Mouse (Mus musculus): Measurements from ENCODE around the gene Nxph3.

The Nxph3 gene

DNA sequence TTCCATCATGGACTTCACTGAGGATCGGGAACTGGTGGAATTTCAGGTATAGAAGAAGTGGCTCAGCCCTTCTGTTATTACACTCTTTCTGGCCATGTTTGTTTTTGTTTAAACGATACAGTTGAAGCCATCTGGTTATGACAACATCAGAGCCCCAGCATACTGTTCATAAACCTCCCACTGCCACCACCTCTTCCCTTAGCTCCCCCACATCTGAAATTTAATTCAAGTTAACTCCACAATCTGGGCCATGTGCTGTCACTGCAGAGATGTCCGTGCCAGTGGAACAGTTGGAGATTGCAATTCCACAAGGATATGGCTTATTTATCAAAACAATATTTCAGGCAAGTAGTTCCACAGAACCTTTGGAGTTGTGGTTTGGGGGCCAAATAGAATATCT is 20.0 kb downstream of the Nxph3 start:
- intact Hi-C loops (cut with DNase I): no loop called here

DNA sequence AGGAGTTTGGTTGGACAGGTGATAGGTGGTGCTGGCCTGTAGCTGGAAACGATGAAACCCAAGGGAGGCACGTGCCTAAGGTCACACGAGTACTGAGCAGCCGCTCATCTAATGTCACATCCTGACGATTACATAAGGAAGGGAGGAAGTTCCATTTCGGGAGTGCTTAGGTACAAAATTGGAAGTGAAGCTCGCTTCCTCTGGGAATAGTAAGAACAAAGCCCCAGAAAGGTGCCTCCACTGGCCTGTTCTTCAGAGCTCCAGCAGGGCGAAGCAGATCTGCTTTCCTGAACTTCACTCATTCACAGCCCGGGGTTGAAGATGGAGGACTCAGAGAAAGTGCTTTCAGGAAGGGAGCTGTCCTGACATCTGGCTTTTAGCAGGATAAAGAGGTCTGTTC is 20.4 kb downstream of the Nxph3 start:
- intact Hi-C loops (cut with DNase I): no loop called here

DNA sequence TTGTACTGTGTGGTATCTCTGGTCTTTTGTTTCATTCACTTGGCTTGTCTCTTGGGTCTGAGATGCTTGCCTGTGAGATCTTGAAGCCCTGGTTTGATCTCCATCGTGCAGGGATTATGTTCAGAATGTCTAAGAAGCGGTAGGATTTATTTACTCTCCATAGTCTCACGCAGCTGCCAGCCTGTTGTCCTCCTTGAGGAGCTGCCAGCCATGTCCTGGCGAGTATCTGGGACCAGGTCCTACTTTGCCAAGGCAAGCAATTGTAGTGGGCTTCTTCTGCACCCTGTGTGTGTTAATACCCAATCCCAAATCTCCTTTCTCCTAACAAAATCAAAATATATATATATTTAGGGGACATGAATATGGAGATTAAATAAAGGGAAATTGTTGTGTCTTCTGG is 21.4 kb downstream of the Nxph3 start:
- intact Hi-C loops (cut with DNase I): no loop called here

DNA sequence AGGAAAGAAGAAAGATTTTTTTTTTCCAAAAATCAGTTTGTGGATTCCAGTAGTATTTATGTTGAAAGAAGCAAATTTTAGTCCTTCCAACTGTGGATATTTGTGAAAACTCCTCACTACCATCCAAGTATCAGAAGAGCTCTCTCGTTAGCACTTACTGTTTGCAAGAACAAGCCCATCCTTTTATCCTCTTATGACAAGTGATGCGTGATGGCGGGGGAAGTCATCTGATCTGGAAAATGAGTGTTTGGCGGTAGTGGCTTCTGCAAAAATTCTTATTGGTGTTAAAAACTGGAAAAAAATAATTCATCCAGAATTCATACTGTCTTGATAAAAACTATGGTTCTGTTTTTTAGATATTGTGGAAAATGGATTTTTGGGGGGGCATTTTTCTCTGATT is 22.1 kb downstream of the Nxph3 start:
- intact Hi-C loops (cut with DNase I): no loop called here

DNA sequence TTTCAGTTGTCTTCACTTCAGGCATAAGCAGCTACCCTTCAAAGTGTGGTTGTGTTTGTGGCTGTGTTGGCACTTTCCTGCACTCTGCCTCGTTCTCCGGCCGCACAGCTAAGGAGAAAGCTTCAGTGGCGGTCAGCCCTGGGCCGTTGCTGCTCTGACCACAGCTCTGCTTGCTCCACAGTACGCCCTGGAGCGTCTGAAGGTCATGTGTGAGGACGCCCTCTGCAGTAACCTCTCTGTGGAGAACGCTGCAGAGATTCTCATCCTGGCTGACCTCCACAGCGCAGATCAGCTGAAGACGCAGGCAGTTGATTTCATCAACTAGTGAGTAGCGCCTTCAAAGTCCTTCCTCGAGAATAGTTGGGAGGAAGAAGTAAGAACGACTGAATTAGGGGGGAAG is 24.3 kb downstream of the Nxph3 start:
- intact Hi-C loops (cut with DNase I): no loop called here

DNA sequence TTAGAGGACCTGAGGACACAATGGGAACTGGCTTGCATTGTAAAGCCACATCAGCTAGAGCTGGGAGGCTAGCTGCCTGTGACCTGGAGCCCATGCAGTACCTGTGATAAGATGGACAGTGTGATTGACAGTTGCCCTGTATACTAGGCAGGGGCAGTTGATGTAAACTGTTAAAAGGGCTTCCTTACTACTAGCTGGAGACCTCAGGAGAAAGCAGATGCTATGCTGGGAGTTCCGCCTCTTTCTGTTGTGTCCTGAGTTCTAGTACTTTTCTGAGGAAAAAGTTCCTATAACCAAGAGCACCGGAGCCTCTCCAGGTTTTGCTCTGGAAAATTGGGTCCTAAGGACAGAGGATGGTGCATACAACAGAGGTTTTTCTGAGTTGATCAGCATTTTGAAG is 27.1 kb downstream of the Nxph3 start:
- intact Hi-C loops (cut with DNase I): no loop called here

DNA sequence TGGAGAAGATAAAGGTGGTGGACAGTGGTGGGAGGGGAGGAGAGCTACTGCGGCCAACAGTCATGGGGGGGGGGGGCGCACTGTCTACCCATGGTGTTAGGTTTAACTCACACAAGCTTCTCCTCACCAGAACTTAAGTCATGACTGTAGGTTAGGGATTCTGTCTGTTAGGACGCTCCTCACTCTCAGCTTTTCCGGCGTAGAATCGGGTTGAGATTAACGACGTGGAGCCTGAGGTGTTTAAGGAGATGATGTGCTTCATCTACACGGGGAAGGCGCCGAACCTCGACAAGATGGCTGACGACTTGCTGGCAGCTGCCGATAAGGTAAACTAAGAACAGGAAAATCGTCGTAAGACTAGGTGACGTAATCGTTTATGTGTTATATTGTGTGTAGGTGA is 28.7 kb downstream of the Nxph3 start:
- intact Hi-C loops (cut with DNase I): no loop called here

DNA sequence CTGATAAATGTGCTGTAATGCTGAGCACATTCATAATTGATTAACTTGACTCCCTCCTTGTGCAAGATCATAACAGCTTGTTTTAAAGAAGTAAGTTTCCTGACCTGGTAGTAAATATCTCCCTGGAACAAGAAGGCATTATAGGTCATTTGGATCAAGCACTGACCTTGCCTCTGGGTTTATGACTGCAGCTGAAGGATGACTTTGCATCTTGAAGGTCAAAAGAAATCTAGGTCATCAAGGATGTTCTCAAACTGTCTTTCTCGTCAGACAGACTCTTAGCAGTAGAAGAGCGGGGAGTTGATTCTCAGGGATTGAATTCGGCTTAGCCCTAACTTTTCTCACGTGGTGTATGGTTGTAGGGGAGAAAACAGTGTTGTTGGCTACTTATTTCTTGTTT is 33.7 kb downstream of the Nxph3 start:
- intact Hi-C loops (cut with DNase I): no loop called here

DNA sequence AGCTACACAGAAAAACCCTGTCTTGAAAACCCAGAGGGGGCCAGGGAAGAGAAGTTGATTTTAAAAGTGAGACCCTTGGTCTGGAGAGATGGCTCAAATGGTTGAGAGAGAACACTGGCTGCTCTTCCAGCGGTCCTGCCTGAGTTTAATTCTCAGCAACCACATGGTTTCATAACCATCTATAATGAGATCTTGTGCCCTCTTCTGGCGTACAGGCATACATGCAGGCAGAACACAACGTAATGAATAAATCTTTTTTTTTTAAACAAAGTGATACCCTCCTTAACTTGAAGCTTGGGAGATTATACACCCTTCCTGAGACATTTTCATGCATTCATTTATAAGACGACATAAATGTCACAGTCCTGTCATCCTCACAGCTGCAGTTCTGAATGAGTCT is 34.9 kb downstream of the Nxph3 start:
- intact Hi-C loops (cut with DNase I): no loop called here

DNA sequence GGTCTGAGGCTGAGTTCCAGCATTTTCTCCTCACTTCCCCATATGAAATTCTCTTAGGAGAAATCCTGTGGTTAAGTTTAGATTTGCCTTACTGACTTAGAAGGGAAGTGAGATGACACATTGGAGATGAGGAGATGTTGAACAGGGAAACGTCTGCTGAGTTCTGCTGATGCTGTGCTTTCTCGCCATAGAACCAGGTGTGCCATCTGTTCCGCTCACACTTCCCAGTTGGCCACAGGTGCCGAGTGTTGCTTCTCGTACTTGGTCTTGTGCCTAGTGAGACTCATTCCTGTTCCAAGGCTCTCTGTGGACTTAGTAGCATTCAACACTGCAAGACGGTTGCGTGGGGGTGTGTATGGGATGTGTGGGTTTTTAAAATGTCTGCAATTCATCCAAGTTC is 38.0 kb downstream of the Nxph3 start:
- intact Hi-C loops (cut with DNase I): no loop called here

DNA sequence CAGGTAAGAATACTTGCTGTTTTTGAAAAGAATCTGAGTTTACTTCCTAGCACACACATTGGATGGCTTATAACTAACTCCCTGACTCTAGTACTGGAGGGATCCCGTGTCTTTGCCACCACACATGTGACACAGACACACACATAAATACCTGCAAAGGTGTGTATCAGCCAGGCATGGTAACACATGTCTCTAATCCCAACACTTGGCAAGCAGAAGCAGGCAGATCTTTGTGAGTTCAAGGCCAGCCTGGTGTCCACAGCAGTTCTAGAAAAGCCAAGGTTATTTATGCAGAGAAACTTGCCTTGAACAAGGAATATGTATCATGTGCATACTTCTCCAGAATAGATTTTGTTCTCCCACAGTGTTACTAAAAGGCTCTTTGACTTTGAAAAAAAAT is 40.9 kb downstream of the Nxph3 start:
- intact Hi-C loops (cut with DNase I): no loop called here

DNA sequence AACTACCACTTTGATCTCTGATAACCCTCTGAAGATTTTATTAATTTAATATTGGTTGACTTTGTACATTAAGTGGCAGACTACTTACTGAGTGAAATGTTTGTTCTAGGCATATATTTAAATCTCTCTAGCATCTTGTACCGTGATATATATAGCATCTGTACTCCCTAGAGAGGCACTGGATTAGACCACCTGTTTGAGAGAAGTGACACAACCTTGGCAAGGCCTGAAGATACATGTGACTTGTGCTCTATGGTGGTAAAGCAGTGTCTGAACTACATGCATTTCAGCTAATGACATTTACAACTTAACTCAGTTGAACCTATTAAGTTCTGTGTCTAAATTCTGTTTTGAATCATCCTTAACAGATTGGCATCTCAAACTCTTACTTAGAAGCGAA is 41.4 kb downstream of the Nxph3 start:
- intact Hi-C loops (cut with DNase I): no loop called here

DNA sequence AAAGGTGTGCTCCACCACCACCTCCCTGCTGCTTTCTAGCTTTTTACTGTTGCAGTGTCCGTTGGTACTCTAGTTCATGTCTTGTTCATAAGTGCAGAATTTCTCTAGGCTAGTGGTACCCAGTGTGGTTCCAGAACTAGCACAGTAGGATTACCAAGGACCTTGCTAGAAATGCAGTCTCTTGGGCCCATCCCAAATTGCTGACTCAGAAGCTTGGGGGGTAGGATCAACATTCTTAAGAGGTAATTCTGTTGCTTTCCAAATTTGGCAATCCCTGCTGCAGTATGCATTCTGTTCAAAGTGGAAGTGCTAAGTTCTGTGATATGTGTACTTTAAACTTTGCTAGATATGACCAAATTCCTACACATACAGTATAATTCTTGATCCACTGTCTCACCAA is 46.6 kb downstream of the Nxph3 start:
- intact Hi-C loops (cut with DNase I): no loop called here

DNA sequence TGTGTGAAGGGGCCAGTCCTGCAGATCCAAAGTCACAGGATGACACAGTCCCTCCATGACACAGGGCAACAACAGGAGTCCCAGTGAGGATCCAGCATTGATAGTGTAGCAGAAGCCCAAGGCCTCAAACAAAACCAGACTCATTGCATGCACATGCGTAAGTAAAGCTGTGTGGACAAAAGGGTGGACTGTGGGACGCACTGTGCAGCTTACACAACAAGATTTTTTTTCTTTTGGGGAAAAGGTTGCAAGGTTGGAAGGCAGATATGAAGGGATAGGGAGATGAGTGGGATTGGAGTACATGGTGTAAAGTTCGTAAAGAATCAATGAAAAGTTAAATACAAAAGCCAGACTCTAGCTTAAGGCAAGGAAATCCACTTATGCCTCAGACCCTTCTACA is 52.2 kb downstream of the Nxph3 start:
- intact Hi-C loops (cut with DNase I): no loop called here

DNA sequence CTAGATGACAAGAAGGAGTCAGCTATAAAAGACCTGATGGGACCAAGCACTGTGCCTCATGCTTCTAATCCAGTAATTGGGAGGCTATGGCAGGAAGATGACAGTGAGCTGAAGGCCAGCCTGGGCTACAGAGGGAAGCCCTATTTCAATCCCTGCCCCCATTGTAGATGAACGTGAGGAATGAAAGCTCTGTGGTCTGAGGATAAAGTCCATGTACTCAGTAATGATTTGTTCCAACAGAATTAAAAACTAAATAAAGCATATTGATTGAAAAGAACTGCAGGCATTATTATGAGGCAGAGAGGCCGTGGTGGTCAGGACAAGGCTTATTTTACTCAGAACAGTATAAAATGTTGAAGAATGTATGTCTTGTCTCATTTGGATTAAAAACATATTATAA is 53.5 kb downstream of the Nxph3 start:
- intact Hi-C loops (cut with DNase I): no loop called here
